ENCODE assay signal across 15 mouse cellular contexts in genomic region chr1:119706471-119707217, GRCm38 (mm10).
"Had no signal": no experiment of that assay in that cellular context is flagged by ENCODE, and none has a peak within 500 bp of the region (broad histone marks: within the 10 kb centered on the region; RNA-seq: fewer than 3 reads in every experiment).

No protein-coding gene starts in this region.

- H3K4me1 ChIP-seq: limb, embryonic 12.5 days; limb, embryonic 15.5 days; liver, embryonic 13.5 days; stomach, embryonic 15.5 days had no signal

- H3K4me3 ChIP-seq: limb, embryonic 12.5 days; limb, embryonic 15.5 days; liver, embryonic 13.5 days; stomach, embryonic 15.5 days had no signal

- H3K27ac ChIP-seq: limb, embryonic 12.5 days; limb, embryonic 15.5 days; liver, embryonic 13.5 days; stomach, embryonic 15.5 days had no signal

- H3K27me3 ChIP-seq: limb, embryonic 12.5 days; limb, embryonic 15.5 days; liver, embryonic 13.5 days; stomach, embryonic 15.5 days had no signal

- H3K4me2 ChIP-seq: limb, embryonic 12.5 days; limb, embryonic 15.5 days; liver, embryonic 13.5 days; lung, embryonic 14.5 days; midbrain, embryonic 11.5 days; stomach, embryonic 15.5 days had no signal

- H3K36me3 ChIP-seq: liver, embryonic 13.5 days; stomach, embryonic 15.5 days had no signal

- H3K9ac ChIP-seq: limb, embryonic 12.5 days; limb, embryonic 15.5 days; liver, embryonic 13.5 days; lung, embryonic 14.5 days; stomach, embryonic 15.5 days had no signal

- DNase-seq: kidney, adult 2 months; kidney, postnatal 10 days; kidney, postnatal 36 days; left cerebral cortex, postnatal 4 days; liver, embryonic 13.5 days; lung, embryonic 14.5 days; lung, postnatal 10 days; lung, postnatal 36 days; midbrain, embryonic 14.5 days; thymus, adult 18-20 months; thymus, postnatal 36 days had no signal

- H3K9me3 ChIP-seq: limb, embryonic 12.5 days; limb, embryonic 15.5 days; liver, embryonic 13.5 days; stomach, embryonic 15.5 days had no signal
